Mouse (Mus musculus): Measurements from ENCODE around the gene Snd1.
A peak's percentile ranks its signal among the peaks of the same experiment; 100 is the strongest.
"Not testable (repeated sequence)": the region's sequence is repeated elsewhere in the genome, so short reads cannot be mapped to it uniquely, and the experiment has no call there.

Snd1 gene

GRCm38 (mm10) chr6:28916630-28917029, 441.7 kb downstream of the Snd1 start:
- DNase-seq (ENCODE audit: low spot score): no peak

- no peak for DNase-seq (ENCODE audit: low spot score)
Observed at GRCm38 (mm10) chr6:28919346-28919745, 444.4 kb downstream of the Snd1 start.

GRCm38 (mm10) chr6:28922371-28922770, 447.4 kb downstream of the Snd1 start:
- DNase-seq (ENCODE audit: low spot score): no peak

GRCm38 (mm10) chr6:28923091-28923824, 448.3 kb downstream of the Snd1 start:
- no peak for DNase-seq (ENCODE audit: low spot score)

GRCm38 (mm10) chr6:28923837-28924236, 448.9 kb downstream of the Snd1 start:
- no peak for DNase-seq (ENCODE audit: low spot score)

- DNase-seq (ENCODE audit: low spot score): not testable (repeated sequence)
Observed at GRCm38 (mm10) chr6:28927987-28928386, 453.0 kb downstream of the Snd1 start.

GRCm38 (mm10) chr6:28929169-28929803, 454.3 kb downstream of the Snd1 start:
- DNase-seq (ENCODE audit: low spot score): not testable (repeated sequence)

- no peak for DNase-seq (ENCODE audit: low spot score)
Observed at GRCm38 (mm10) chr6:28931234-28931633, 456.3 kb downstream of the Snd1 start.

GRCm38 (mm10) chr6:28931636-28932327, 456.8 kb downstream of the Snd1 start:
- DNase-seq (ENCODE audit: low spot score): no peak

GRCm38 (mm10) chr6:28932328-28932937, 457.5 kb downstream of the Snd1 start:
- DNase-seq (ENCODE audit: low spot score): no peak

GRCm38 (mm10) chr6:28935736-28936135, 460.8 kb downstream of the Snd1 start:
- DNase-seq (ENCODE audit: low spot score): no peak

- DNase-seq (ENCODE audit: low spot score): no peak
Observed at GRCm38 (mm10) chr6:28947254-28947653, 472.3 kb downstream of the Snd1 start.

- DNase-seq (ENCODE audit: low spot score): peak; percentile 82
Observed at GRCm38 (mm10) chr6:28949269-28949668, 474.3 kb downstream of the Snd1 start.

- peak; percentile 56 for DNase-seq (ENCODE audit: low spot score)
Observed at GRCm38 (mm10) chr6:28955581-28955980, 480.6 kb downstream of the Snd1 start.

GRCm38 (mm10) chr6:28957486-28957885, 482.5 kb downstream of the Snd1 start:
- DNase-seq (ENCODE audit: low spot score): no peak

- DNase-seq (ENCODE audit: low spot score): no peak
Observed at GRCm38 (mm10) chr6:28963178-28963577, 488.2 kb downstream of the Snd1 start.

GRCm38 (mm10) chr6:28965264-28965663, 490.3 kb downstream of the Snd1 start:
- DNase-seq (ENCODE audit: low spot score): no peak

- no peak for DNase-seq (ENCODE audit: low spot score)
Observed at GRCm38 (mm10) chr6:28969615-28970014, 494.7 kb downstream of the Snd1 start.

GRCm38 (mm10) chr6:28970711-28971110, 495.8 kb downstream of the Snd1 start:
- no peak for DNase-seq (ENCODE audit: low spot score)

- DNase-seq (ENCODE audit: low spot score): no peak
Observed at GRCm38 (mm10) chr6:28974498-28974897, 499.6 kb downstream of the Snd1 start.

- DNase-seq (ENCODE audit: low spot score): peak; percentile 43
Observed at GRCm38 (mm10) chr6:28975106-28975505, 500.2 kb downstream of the Snd1 start.

- no peak for DNase-seq (ENCODE audit: low spot score)
Observed at GRCm38 (mm10) chr6:28978031-28978430, 503.1 kb downstream of the Snd1 start.

- DNase-seq (ENCODE audit: low spot score): no peak
Observed at GRCm38 (mm10) chr6:28978881-28979280, 503.9 kb downstream of the Snd1 start.
